Mouse (Mus musculus) liver, embryonic 16.5 days (tissue): ENCODE measurements around the gene Arl11. TPM values are rescaled to one million over a fixed set of nuclear protein-coding genes. Genes with fewer than 3 reads are reported as not detected.
A peak's percentile ranks its signal among the peaks of the same experiment; 100 is the strongest.
"Not testable (repeated sequence)": the region's sequence is repeated elsewhere in the genome, so short reads cannot be mapped to it uniquely, and the experiment has no call there.

Source experiments
- ATAC-seq: fragments of 200-750 bp; cut with Nextera tagmentation; 2 replicates; pipeline ENCODE4 v1.8.0; 2017; ENCODE audit warnings: low read depth, mild to moderate bottlenecking, moderate number of reproducible peaks, moderate library complexity
- H3K27ac ChIP-seq: fragments of 300-500 bp; sonication (generic); 2 replicates; pipeline ENCODE4 v1.5.1; 2014; ENCODE audit warnings: mild to moderate bottlenecking, low read length
- H3K27me3 ChIP-seq: fragments of 300-500 bp; sonication (generic); 2 replicates; pipeline ENCODE4 v1.6.1; 2014; ENCODE audit warnings: low read depth, low read length, mixed read lengths; ENCODE audit not compliant: control insufficient read depth, insufficient read depth
- H3K36me3 ChIP-seq: fragments of 300-500 bp; sonication (generic); 2 replicates; pipeline ENCODE4 v1.6.1; 2014; ENCODE audit warnings: mild to moderate bottlenecking; ENCODE audit not compliant: control insufficient read depth, insufficient read depth
- H3K4me1 ChIP-seq: fragments of 300-500 bp; sonication (generic); 2 replicates; pipeline ENCODE4 v1.6.1; 2014; ENCODE audit warnings: low read depth, low read length, mixed read lengths; ENCODE audit not compliant: control insufficient read depth
- H3K4me2 ChIP-seq: fragments of 300-500 bp; sonication (generic); 2 replicates; pipeline ENCODE4 v1.6.1; 2014; ENCODE audit warnings: low read depth, low read length, mixed read lengths
- H3K4me3 ChIP-seq: fragments of 300-500 bp; sonication (generic); 2 replicates; pipeline ENCODE4 v1.5.1; 2014; ENCODE audit warnings: low read depth, mild to moderate bottlenecking, low read length
- H3K9ac ChIP-seq: fragments of 300-500 bp; sonication (generic); 2 replicates; pipeline ENCODE4 v1.6.1; 2014; ENCODE audit warnings: low read depth, low read length
- H3K9me3 ChIP-seq: fragments of 300-500 bp; sonication (generic); replicated peaks from 2 replicates; pipeline ENCODE4 v1.6.1; 2016; ENCODE audit warnings: low read length; ENCODE audit not compliant: control insufficient read depth
- WGBS: fragments of 180-500 bp; shearing (Covaris S2); extraction: QIAGEN DNeasy Blood & Tissue Kit; methylation state at CpG from one replicate; pipeline ENCODE4 v1.1.7; 2014; ENCODE audit not compliant: insufficient replicate concordance; 5-methylcytosine and 5-hydroxymethylcytosine counted together
- polyA plus RNA-seq: library from polyadenylated mRNA; unstranded; fragments of >200 nt; fragmentation: Nextera tagmentation; extraction: Ambion mirVana; gene quantifications from 2 replicates; pipeline ENCODE4 v1.2.1, GENCODE M21; 2015

Gene Arl11
- polyA plus RNA-seq, 1 experiment from 2014 or later = 2.1 TPM

DNA sequence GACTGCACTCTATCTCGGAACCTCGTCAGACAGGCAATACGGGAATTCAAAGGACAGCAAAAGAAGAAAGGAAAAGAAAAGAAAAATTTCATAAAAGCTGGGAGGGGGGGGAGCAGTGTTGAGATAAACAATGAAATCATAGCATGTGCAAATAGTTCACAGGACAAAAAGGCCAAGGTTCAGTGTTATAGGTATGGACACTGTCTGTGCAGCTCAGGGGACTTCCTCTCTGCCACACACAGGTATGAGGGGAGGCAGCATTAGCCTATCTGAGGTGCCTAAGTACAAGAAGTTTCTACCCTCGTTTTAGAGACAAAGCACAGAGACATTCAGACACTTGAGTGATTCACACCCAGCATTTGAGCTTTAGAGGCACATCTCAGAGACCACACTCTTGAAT is 11.6 kb downstream of the Arl11 start:
- Histone ChIP-seq H3K9ac (no peak overlapping the region), H3K27ac (no peak overlapping the region), H3K4me3 (no peak overlapping the region), H3K4me1 (no peaks in the 10 kb centered on the region; the same call in 1 of the 2 replicates), H3K27me3 (no peaks in the 10 kb centered on the region), H3K36me3 (no peaks in the 10 kb centered on the region), H3K9me3 (no peaks in the 10 kb centered on the region), H3K4me2 (no peak overlapping the region)
- 58% methylated on average over 4 of the region's 4 CpGs for WGBS
- ATAC-seq = no peak

DNA sequence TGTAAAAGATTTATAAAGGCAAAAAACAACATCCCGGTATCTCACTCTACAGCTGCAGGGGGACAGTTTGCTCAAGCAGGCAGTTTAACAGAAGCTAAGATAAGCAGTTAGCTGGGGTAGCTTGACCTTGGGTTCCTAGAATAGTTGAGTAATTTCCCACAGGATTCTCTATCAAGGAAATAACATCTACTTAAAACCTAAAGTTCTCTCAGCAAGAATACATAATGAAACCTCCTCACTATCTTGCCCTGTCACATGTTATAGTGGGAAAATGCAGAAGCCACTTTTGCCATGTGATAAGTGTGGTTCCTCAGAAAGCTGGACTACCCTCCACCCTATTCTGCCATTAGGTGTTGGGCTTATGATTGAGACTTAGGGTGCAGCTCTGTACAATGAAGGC is 13.2 kb downstream of the Arl11 start:
- ATAC-seq = no peak
- no peaks in the 10 kb centered on the region for H3K27me3 ChIP-seq
- no peaks in the 10 kb centered on the region; the same call in none of the 2 replicates for H3K4me1 ChIP-seq
- no peak overlapping the region for H3K4me2 ChIP-seq
- WGBS = 42% methylated on average over 1 of the region's 1 CpGs
- H3K36me3 ChIP-seq = no peaks in the 10 kb centered on the region
- H3K27ac ChIP-seq = no peak overlapping the region
- H3K9ac ChIP-seq = no peak overlapping the region
- no peak overlapping the region for H3K4me3 ChIP-seq
- H3K9me3 ChIP-seq = no peaks in the 10 kb centered on the region

DNA sequence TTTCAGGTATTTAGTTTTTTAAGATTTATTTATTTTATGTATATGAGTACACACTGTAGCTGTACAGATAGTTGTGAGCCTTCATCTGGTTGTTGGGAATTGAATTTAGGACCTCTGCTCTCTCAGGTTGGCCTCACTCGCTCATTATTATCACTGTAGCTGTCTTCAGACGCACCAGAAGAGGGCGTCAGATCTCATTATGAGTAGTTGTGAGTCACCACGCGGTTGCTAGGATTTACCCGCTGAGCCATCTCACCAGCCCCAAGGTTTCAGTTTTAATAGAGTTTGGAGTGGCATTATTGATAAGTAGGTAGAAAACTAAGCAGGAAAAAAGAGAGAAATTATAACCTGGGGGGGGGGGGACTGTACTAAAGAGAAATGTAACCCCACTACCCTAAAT is 17.5 kb downstream of the Arl11 start:
- H3K27ac ChIP-seq, H3K27me3 ChIP-seq, H3K4me1 ChIP-seq, H3K36me3 ChIP-seq, H3K9me3 ChIP-seq, H3K4me3 ChIP-seq, ATAC-seq, H3K9ac ChIP-seq: not testable (repeated sequence)
- WGBS = 29% methylated on average over 6 of the region's 6 CpGs
- peak overlapping the region; percentile 42; the same call in 1 of the 2 replicates for H3K4me2 ChIP-seq

GRCm38 (mm10) chr14:61327618-61328450 is 18.3 kb downstream of the Arl11 start:
- peak; percentile 39; the same call in 1 of the 2 replicates for ATAC-seq
- H3K9ac ChIP-seq = no peak overlapping the region
- no peaks in the 10 kb centered on the region for H3K27me3 ChIP-seq
- H3K4me1 ChIP-seq = peaks cover 3% of the 10 kb centered on the region
- WGBS = 28% methylated on average over 19 of the region's 19 CpGs
- no peak overlapping the region for H3K27ac ChIP-seq
- peak overlapping the region; percentile 42 for H3K4me2 ChIP-seq
- peak overlapping the region; percentile 28; the same call in 1 of the 2 replicates for H3K4me3 ChIP-seq
- H3K36me3 ChIP-seq = no peaks in the 10 kb centered on the region
- no peaks in the 10 kb centered on the region for H3K9me3 ChIP-seq

GRCm38 (mm10) chr14:61330591-61330990 is 21.0 kb downstream of the Arl11 start:
- no peak overlapping the region for H3K9ac ChIP-seq
- no peak overlapping the region for H3K27ac ChIP-seq
- peaks cover 3% of the 10 kb centered on the region for H3K4me1 ChIP-seq
- H3K4me3 ChIP-seq = no peak overlapping the region
- no peaks in the 10 kb centered on the region for H3K36me3 ChIP-seq
- H3K9me3 ChIP-seq = no peaks in the 10 kb centered on the region
- WGBS = 73% methylated on average over 11 of the region's 11 CpGs
- H3K4me2 ChIP-seq = no peak overlapping the region
- H3K27me3 ChIP-seq = no peaks in the 10 kb centered on the region
- ATAC-seq = no peak

DNA sequence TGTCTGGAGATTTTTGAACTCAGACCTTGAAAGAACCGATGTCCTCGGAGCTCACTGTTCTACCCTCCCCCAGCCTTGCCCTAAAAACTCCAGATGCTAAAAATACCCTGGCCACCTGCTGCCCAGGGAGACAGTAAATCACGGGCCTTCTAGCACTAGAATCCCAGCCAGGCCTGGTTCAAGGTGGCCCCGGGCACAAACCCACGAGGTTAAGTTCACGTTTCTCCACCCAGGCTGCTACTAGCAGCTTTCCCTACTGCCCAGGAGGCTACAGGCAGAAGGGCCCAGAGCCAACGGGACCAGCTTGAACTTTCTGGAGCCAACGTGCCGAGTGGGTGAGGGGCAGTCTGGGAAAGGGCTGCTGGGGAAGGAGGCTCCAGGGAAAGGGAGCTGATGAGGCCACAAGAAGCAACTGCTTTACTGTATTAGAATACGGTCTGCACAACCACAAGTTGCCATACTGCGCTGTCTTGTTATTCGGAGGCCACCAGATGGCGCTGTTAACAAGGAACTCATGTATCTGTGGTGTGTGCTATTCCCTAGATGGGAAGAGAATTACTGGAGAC is 21.5 kb downstream of the Arl11 start:
- Histone ChIP-seq H3K4me2 (no peak overlapping the region), H3K36me3 (no peaks in the 10 kb centered on the region), H3K4me3 (no peak overlapping the region), H3K9me3 (no peaks in the 10 kb centered on the region), H3K27me3 (no peaks in the 10 kb centered on the region), H3K4me1 (peaks cover 3% of the 10 kb centered on the region), H3K9ac (no peak overlapping the region), H3K27ac (no peak overlapping the region)
- peak; percentile 55 for ATAC-seq
- 17% methylated on average over 13 of the region's 13 CpGs for WGBS

- no peak overlapping the region for H3K9ac ChIP-seq
- H3K4me1 ChIP-seq = no peaks in the 10 kb centered on the region
- no peaks in the 10 kb centered on the region for H3K9me3 ChIP-seq
- H3K27ac ChIP-seq = no peak overlapping the region
- ATAC-seq = no peak
- H3K4me2 ChIP-seq = no peak overlapping the region
- H3K36me3 ChIP-seq = no peaks in the 10 kb centered on the region
- H3K4me3 ChIP-seq = no peak overlapping the region
- 68% methylated on average over 4 of the region's 4 CpGs for WGBS
- H3K27me3 ChIP-seq = no peaks in the 10 kb centered on the region
Measured at GRCm38 (mm10) chr14:61339381-61339780, 29.8 kb downstream of the Arl11 start.

- Histone ChIP-seq H3K27ac (no peak overlapping the region), H3K9ac (no peak overlapping the region), H3K4me1 (no peaks in the 10 kb centered on the region), H3K4me3 (no peak overlapping the region), H3K9me3 (no peaks in the 10 kb centered on the region), H3K36me3 (no peaks in the 10 kb centered on the region), H3K4me2 (no peak overlapping the region), H3K27me3 (no peaks in the 10 kb centered on the region)
- ATAC-seq = no peak
- WGBS = 52% methylated on average over 5 of the region's 5 CpGs
Measured at GRCm38 (mm10) chr14:61344590-61344989, 35.0 kb downstream of the Arl11 start.
